Mouse (Mus musculus) heart, adult 9 months (tissue): ENCODE measurements at regions not wholly inside any gene's neighbourhood (a gene's known extent, or its start where the extent isn't known, plus 50 kb on each side); places are given as distances from the start of the nearest gene placed in this dataset.
A peak's percentile ranks its signal among the peaks of the same experiment; 100 is the strongest.
"Not testable (repeated sequence)": the region's sequence is repeated elsewhere in the genome, so short reads cannot be mapped to it uniquely, and the experiment has no call there.

ENCODE experiments used
- DNase-seq, 2 experiments: peaks; one replicate each; pipeline ENCODE4 v3.0.0; 2022; ENCODE audit warnings: low spot score in 2 of 2

DNA sequence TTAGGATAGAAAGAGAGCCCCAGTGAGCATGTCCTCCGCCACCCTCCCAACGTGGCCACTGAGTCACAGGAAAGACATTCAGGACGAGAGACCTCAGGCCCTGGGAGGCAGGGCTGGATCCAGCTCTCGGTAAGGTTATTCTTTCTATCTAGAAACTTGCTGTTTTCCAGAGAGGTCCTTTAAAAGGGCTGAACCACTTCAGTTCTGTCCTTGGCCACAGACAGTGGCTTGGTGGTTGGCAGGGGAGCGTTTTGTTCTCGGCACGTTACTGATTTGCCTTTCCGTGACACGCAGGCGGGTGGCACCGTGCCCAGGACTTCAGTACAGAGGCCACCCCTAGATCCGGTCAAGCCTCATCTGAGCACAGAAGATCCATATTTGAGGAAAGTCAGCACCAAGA lies 130.4 kb upstream of the Slc38a2 start:
- DNase-seq: peak; percentile 40 to 54

- DNase-seq: no peak
These were observed 129.2 kb upstream of the Slc38a2 start for GRCm38 (mm10) chr15:96828681-96829080.

GRCm38 (mm10) chr15:96827931-96828330 lies 128.4 kb upstream of the Slc38a2 start:
- DNase-seq: no peak

DNA sequence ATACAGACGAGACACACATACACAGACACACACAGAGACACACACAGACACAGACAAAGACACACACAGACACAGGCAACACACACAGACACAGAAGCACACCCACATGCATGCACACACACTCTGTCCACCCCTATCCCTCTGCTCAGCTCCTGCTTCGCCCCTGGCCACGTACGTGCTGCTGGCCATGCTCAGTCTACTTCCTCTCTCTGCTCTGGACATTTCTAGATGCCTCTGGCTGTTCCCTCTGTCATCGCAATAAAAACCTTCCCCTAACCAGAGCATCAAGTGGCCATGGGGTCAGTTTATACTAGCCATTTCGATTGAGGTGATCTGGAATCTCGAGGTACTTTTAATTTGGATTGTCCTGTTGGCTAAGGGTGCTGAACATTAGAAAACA lies 118.9 kb upstream of the Slc38a2 start:
- DNase-seq: no peak

DNA sequence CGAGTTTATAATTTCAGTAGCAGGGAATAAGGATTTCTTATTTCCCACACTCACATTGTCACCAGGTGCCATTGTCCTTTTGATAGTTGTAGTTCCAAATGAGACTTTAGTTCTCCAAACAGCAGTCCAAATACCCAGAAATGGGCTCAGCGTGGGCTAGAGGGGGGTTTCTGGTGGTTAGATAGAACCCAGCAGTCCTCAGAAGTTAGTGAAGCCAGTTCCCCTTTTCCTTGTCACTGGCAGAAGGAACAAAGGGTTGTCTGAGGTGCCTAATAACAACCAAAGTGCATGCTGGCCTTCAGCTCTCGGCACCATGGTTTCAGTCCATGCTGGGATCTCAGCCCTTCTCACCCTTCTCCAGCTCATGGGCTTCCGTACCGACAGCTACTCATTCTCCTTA lies 118.1 kb upstream of the Slc38a2 start:
- no peak for DNase-seq

GRCm38 (mm10) chr15:96816997-96817570 lies 117.6 kb upstream of the Slc38a2 start:
- DNase-seq: peak in 1 of 2 experiments; percentile 28

- DNase-seq: peak; percentile 39 to 65
These were observed 113.9 kb upstream of the Slc38a2 start for GRCm38 (mm10) chr15:96813472-96813871.

DNA sequence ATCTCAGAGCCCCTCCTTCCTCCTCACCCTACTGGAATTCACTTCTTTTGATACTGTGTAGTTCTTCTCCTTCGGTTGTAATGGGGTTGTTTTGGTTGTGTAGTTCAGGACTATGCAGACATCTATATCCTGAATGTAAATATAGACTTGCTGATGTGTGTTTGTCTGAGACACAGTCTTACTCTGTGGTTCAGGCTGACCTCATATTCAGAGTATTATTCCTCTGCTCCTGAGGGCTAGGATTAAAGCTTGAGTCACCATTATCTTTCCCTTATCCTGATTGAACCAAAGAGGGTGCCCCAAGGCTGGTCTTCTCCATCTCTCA lies 103.2 kb upstream of the Slc38a2 start:
- DNase-seq: no peak

- DNase-seq: peak in 1 of 2 experiments; percentile 43
These were observed 102.7 kb upstream of the Slc38a2 start for GRCm38 (mm10) chr15:96802034-96802728.

GRCm38 (mm10) chr15:96799228-96799627 lies 99.7 kb upstream of the Slc38a2 start:
- DNase-seq: no peak

DNA sequence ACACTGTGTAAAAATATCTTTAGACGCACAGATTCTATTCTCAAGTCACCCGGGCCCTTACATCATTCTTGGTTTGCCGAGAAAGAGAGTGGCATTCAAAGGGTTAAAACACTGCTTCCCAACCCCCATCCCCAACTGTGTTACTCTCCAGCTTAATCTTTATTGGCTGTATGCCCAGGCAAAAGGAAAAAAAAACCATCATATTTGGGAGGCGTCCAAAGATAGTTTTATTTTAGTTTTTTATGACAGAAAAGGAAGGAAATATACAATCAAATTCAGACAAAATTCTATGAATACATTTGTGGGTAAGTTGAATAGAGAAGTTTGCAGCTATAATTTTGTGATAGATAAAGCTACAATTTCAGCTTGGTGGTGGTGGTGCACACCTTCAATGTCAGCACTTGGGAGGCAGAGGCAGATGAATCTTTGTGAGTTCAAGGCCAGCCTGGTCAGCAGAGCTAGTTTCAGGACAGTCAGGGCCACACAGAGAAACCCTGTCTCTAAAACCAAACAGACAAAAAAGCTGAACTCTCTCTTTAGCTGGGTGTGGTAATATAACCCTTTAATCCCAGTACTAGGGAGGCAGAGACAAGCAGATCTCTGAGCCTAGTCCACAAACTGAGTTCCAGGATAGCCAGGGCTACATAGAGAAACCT lies 98.2 kb upstream of the Slc38a2 start:
- DNase-seq: peak in 1 of 2 experiments; percentile 46

GRCm38 (mm10) chr15:96794177-96794719 lies 94.7 kb upstream of the Slc38a2 start:
- DNase-seq: no peak

GRCm38 (mm10) chr15:96793251-96793650 lies 93.7 kb upstream of the Slc38a2 start:
- no peak for DNase-seq

DNA sequence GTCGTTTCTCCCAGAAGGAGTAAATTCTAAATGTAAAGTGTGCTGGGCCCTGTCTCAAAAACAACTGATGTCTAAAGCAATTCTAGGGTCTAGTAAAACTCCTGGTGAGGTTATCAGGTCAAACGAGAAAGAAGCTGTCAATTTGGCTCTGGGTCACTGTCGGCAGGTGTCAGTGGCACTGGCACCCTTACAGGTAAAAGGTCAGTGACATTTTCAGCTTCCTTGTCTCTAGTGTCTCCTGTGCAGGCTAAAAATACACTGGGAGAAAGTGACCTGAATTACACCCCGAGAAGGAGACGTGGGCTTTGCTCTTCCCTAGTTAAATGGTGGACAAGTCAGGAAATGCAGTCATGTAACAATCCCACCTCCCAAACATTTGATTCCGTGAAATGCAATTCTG lies 91.8 kb upstream of the Slc38a2 start:
- peak in 1 of 2 experiments; percentile 45 for DNase-seq

GRCm38 (mm10) chr15:96787921-96788320 lies 88.4 kb upstream of the Slc38a2 start:
- DNase-seq: not testable (repeated sequence)

DNA sequence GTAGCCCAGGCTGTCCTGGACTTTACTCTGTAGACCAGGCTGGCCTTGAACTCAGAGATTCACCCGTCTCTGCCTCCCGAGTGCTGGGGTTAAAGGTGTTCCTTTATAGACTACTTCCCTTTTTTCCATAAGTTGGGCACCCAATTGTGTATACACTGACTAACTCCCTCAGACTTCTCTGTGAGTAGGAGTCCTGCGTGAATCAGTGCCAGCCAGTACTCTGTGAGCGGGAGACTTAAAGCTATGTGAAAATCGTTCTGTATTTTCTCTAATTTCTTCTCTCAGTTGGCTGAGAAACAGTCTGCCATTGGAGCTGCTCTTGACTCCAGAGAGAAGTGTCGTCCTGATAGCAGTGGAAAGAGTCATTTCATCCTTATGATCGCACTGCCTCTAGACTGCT lies 85.0 kb upstream of the Slc38a2 start:
- no peak for DNase-seq

DNA sequence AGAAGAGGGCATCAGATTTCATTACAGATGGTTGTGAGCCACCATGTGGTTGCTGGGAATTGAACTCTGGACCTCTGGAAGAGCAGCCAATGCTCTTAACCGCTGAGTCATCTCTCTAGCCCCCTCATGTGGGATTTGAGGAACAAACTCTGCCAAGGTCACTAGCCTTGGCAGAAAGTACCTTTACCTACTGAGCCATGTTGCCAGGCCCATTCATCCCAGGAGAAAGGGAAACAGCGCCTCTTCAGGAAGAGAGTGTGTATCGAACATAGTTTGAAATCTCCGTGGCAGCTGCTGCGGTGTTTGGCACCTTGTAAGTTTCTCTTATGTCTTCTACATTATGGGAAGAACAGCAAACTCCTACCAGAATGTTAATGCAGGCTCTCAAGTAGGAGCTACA lies 82.0 kb upstream of the Slc38a2 start:
- DNase-seq: no peak

- DNase-seq: no peak
These were observed 81.1 kb upstream of the Slc38a2 start for GRCm38 (mm10) chr15:96780606-96781005.

GRCm38 (mm10) chr15:96779358-96779757 lies 79.8 kb upstream of the Slc38a2 start:
- no peak for DNase-seq

- DNase-seq: peak in 1 of 2 experiments; percentile 49
These were observed 78.9 kb upstream of the Slc38a2 start for GRCm38 (mm10) chr15:96778321-96778926.

GRCm38 (mm10) chr15:96776476-96777075 lies 77.0 kb upstream of the Slc38a2 start:
- no peak for DNase-seq

GRCm38 (mm10) chr15:96775129-96775528 lies 75.6 kb upstream of the Slc38a2 start:
- DNase-seq: no peak
